Mouse (Mus musculus): ENCODE measurements around the gene Ifitm2. TPM values are rescaled to one million over a fixed set of nuclear protein-coding genes. Genes with fewer than 3 reads are reported as not detected.
A peak's percentile ranks its signal among the peaks of the same experiment; 100 is the strongest.

Ifitm2 gene
- polyA plus RNA-seq, 1 experiment from 2014 or later = 198 TPM

- WGBS = 84% methylated on average over 16 of the region's 16 CpGs
- Histone ChIP-seq H3K36me3 (no peaks in the 10 kb centered on the region; the same call in none of the 2 replicates), H3K4me1 (peaks cover 19% of the 10 kb centered on the region), H3K4me3 (no peak within 1 kb of the TSS), H3K27ac (replicated peaks) (no peak within 1 kb of the TSS), H3K4me2 (replicated peaks) (no peak within 1 kb of the TSS), H3K9ac (replicated peaks) (no peak within 1 kb of the TSS), H3K9me3 (no peaks in the 10 kb centered on the region), H3K27me3 (0 out of 2 replicates have a peak, but pooled peaks cover 4% of the 10 kb centered on the region)
- peak; percentile 35; the same call in 1 of the 2 replicates for ATAC-seq (ENCODE audit: low FRiP score, low read depth)
These were observed 5.8 kb downstream of the Ifitm2 start, which contains the start of gene Ifitm5 for GRCm38 (mm10) chr7:140949824-140950530. TSS of gene Ifitm5 (minus strand) at chr7:140950291.

DNA sequence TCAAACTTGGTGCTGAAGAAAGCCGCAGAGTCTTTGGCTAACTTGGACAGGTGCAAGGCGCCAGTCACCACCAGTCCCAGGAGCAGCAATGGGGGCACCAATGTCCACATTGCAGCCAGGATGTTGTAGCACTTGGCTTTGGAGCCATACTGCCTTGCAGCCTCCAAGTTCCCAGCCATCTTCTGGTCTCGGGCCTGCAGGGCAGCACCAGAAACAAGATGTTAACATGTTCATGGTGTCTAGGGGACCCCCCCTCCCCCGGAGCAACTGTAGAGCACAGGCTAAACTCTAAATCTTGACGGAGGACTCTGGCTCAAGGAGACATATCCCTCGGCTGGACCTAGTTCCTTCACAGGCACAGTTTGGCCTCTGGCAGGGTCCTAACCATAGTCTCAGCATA, 6.5 kb downstream of the Ifitm2 start:
- WGBS = 90% methylated on average over 6 of the region's 6 CpGs
- no peaks in the 10 kb centered on the region for H3K9me3 ChIP-seq
- no peaks in the 10 kb centered on the region; the same call in none of the 2 replicates for H3K36me3 ChIP-seq
- no peaks in the 10 kb centered on the region for H3K27me3 ChIP-seq
- ATAC-seq (ENCODE audit: low FRiP score, low read depth) = no peak
- H3K27ac ChIP-seq (replicated peaks) = no peak overlapping the region
- H3K4me2 ChIP-seq (replicated peaks) = no peak overlapping the region
- peaks cover 15% of the 10 kb centered on the region for H3K4me1 ChIP-seq
- no peak overlapping the region for H3K9ac ChIP-seq (replicated peaks)
- H3K4me3 ChIP-seq = no peak overlapping the region

- 90% methylated on average over 8 of the region's 8 CpGs for WGBS
These were observed 7.6 kb downstream of the Ifitm2 start for GRCm38 (mm10) chr7:140948161-140948560.

DNA sequence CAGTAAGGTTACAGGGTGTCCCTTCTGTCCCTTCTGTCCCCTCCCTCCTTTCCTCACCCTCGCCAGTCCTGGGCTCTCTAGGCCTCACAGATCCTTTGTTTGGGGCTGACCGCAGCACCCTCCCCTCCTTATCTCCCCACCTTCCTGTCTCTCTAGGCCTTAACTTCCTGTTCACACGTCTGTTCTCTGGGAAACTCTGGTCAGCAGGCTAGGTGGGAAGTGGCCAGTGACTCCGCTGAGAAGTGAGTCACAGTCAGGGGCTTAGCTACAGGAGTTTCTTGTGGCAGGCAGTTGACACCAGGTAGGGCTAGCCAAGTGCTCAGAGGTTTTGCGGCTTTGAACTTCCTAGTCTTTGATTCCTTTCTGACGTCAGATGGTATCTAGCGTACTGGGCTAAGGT, 8.8 kb downstream of the Ifitm2 start:
- H3K4me2 ChIP-seq (replicated peaks) = no peak overlapping the region
- no peaks in the 10 kb centered on the region; the same call in none of the 2 replicates for H3K36me3 ChIP-seq
- H3K9me3 ChIP-seq = no peaks in the 10 kb centered on the region
- no peaks in the 10 kb centered on the region for H3K27me3 ChIP-seq
- WGBS = 79% methylated on average over 7 of the region's 7 CpGs
- no peak overlapping the region for H3K9ac ChIP-seq (replicated peaks)
- peaks cover 20% of the 10 kb centered on the region for H3K4me1 ChIP-seq
- no peak overlapping the region for H3K27ac ChIP-seq (replicated peaks)
- ATAC-seq (ENCODE audit: low FRiP score, low read depth) = no peak
- no peak overlapping the region for H3K4me3 ChIP-seq

More at GRCm38 (mm10) chr7:140948161-140948560, 7.6 kb downstream of the Ifitm2 start:
- Histone ChIP-seq H3K36me3 (no peaks in the 10 kb centered on the region; the same call in none of the 2 replicates), H3K27me3 (no peaks in the 10 kb centered on the region), H3K9me3 (no peaks in the 10 kb centered on the region), H3K27ac (replicated peaks) (no peak overlapping the region), H3K4me3 (no peak overlapping the region), H3K4me2 (replicated peaks) (no peak overlapping the region), H3K4me1 (peaks cover 15% of the 10 kb centered on the region), H3K9ac (replicated peaks) (no peak overlapping the region)
- no peak for ATAC-seq (ENCODE audit: low FRiP score, low read depth)

- WGBS = 92% methylated on average over 10 of the region's 10 CpGs
- H3K36me3 ChIP-seq = no peaks in the 10 kb centered on the region; the same call in none of the 2 replicates
- no peak for ATAC-seq (ENCODE audit: low FRiP score, low read depth)
These were observed 9.5 kb downstream of the Ifitm2 start for GRCm38 (mm10) chr7:140946311-140946710.

GRCm38 (mm10) chr7:140945247-140945646, 10.5 kb downstream of the Ifitm2 start:
- no peak overlapping the region for H3K4me2 ChIP-seq (replicated peaks)
- H3K9me3 ChIP-seq = no peaks in the 10 kb centered on the region
- ATAC-seq (ENCODE audit: low FRiP score, low read depth) = no peak
- H3K4me1 ChIP-seq = peaks cover 14% of the 10 kb centered on the region
- no peaks in the 10 kb centered on the region; the same call in none of the 2 replicates for H3K36me3 ChIP-seq
- H3K27ac ChIP-seq (replicated peaks) = no peak overlapping the region
- H3K4me3 ChIP-seq = no peak overlapping the region
- 90% methylated on average over 5 of the region's 5 CpGs for WGBS
- no peak overlapping the region for H3K9ac ChIP-seq (replicated peaks)
- H3K27me3 ChIP-seq = no peaks in the 10 kb centered on the region

More at GRCm38 (mm10) chr7:140946311-140946710, 9.5 kb downstream of the Ifitm2 start:
- Histone ChIP-seq H3K27me3 (no peaks in the 10 kb centered on the region), H3K27ac (replicated peaks) (no peak overlapping the region), H3K4me2 (replicated peaks) (no peak overlapping the region), H3K4me1 (peaks cover 22% of the 10 kb centered on the region), H3K4me3 (no peak overlapping the region), H3K9me3 (no peaks in the 10 kb centered on the region), H3K9ac (replicated peaks) (no peak overlapping the region)

GRCm38 (mm10) chr7:140944236-140944635, 11.6 kb downstream of the Ifitm2 start:
- Histone ChIP-seq H3K27ac (replicated peaks) (no peak overlapping the region), H3K4me3 (no peak overlapping the region), H3K36me3 (no peaks in the 10 kb centered on the region; the same call in none of the 2 replicates), H3K27me3 (no peaks in the 10 kb centered on the region), H3K4me2 (replicated peaks) (no peak overlapping the region), H3K4me1 (peaks cover 17% of the 10 kb centered on the region), H3K9me3 (no peaks in the 10 kb centered on the region), H3K9ac (replicated peaks) (no peak overlapping the region)
- ATAC-seq (ENCODE audit: low FRiP score, low read depth) = no peak
- 93% methylated on average over 7 of the region's 7 CpGs for WGBS

- Histone ChIP-seq H3K36me3 (no peaks in the 10 kb centered on the region; the same call in none of the 2 replicates), H3K4me1 (peaks cover 17% of the 10 kb centered on the region), H3K27me3 (no peaks in the 10 kb centered on the region), H3K9me3 (no peaks in the 10 kb centered on the region), H3K4me2 (replicated peaks) (no peak overlapping the region), H3K9ac (replicated peaks) (no peak overlapping the region), H3K27ac (replicated peaks) (no peak overlapping the region), H3K4me3 (no peak overlapping the region)
- no peak for ATAC-seq (ENCODE audit: low FRiP score, low read depth)
- WGBS = 90% methylated on average over 4 of the region's 4 CpGs
These were observed 12.4 kb downstream of the Ifitm2 start for GRCm38 (mm10) chr7:140943356-140943755.

GRCm38 (mm10) chr7:140942811-140943210, 13.0 kb downstream of the Ifitm2 start:
- 0 out of 2 replicates have a peak, but pooled peaks cover 1% of the 10 kb centered on the region for H3K27me3 ChIP-seq
- no peak overlapping the region for H3K4me2 ChIP-seq (replicated peaks)
- H3K9me3 ChIP-seq = no peaks in the 10 kb centered on the region
- peaks cover 17% of the 10 kb centered on the region for H3K4me1 ChIP-seq
- H3K4me3 ChIP-seq = no peak overlapping the region
- H3K27ac ChIP-seq (replicated peaks) = no peak overlapping the region
- H3K9ac ChIP-seq (replicated peaks) = no peak overlapping the region
- H3K36me3 ChIP-seq = no peaks in the 10 kb centered on the region; the same call in none of the 2 replicates
- WGBS = 90% methylated on average over 10 of the region's 10 CpGs
- ATAC-seq (ENCODE audit: low FRiP score, low read depth) = no peak

- 64% methylated on average over 9 of the region's 9 CpGs for WGBS
- H3K9me3 ChIP-seq = no peaks in the 10 kb centered on the region
- ATAC-seq (ENCODE audit: low FRiP score, low read depth) = peak; percentile 11; the same call in 1 of the 2 replicates
- peak overlapping the region; percentile 54 for H3K4me3 ChIP-seq
- H3K4me1 ChIP-seq = peaks cover 17% of the 10 kb centered on the region
- H3K36me3 ChIP-seq = no peaks in the 10 kb centered on the region; the same call in none of the 2 replicates
- H3K27me3 ChIP-seq = 0 out of 2 replicates have a peak, but pooled peaks cover 4% of the 10 kb centered on the region
- H3K4me2 ChIP-seq (replicated peaks) = peak overlapping the region; percentile 61
- H3K27ac ChIP-seq (replicated peaks) = no peak overlapping the region
- peak overlapping the region; percentile 67 for H3K9ac ChIP-seq (replicated peaks)
These were observed 13.4 kb downstream of the Ifitm2 start for GRCm38 (mm10) chr7:140942341-140942740.

DNA sequence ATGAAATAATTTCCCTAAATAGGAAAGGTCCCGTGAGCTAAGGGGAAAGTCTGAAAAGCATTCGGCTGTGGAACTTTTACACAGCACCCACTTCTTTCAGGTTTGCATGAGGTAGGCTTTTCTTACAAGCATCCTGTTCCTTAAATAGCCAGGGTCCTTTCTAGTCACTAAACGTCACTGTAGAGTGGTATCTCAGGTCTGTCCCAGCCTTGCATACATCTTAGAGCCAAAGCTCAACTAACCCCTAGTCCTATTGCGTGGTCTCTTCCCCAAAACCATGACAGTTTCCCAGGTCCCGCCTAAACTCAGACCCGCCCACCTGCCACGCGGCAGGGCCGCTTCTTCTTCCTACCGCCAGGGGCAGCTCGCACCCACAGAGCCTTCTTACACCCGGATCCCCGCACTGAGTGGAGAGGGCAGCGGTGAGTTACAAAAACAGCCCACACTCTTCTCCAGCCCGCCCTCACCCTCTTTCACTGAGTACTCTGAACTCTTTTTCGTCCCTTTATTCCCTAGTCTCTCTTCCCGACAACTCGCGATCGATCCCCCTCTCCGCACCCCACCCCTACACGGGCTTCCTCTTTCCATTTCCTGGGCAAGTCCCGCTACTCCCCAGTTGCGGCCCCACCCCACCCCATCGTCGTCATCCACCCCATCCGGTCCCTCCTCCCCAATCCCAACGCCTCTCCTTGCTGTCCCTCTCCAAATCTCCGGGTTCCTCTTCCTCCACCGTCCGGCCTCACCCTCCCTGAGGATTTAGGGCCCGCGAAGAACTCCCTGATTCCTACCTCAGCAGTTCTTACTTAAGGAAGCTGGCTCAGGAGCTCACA, 14.3 kb downstream of the Ifitm2 start, which contains the start of gene Pgghg:
Gene Pgghg, plus strand, starts transcription at position 170 of the 830 bp plus-strand sequence.
- 0 out of 2 replicates have a peak within 1 kb of the TSS, but pooled peaks have one; percentile 25 for H3K27ac ChIP-seq (replicated peaks)
- WGBS = 4% methylated on average over 33 of the region's 33 CpGs
- peak; percentile 87 for ATAC-seq (ENCODE audit: low FRiP score, low read depth)

More for the DNA sequence above, 14.3 kb downstream of the Ifitm2 start, which contains the start of gene Pgghg:
- Histone ChIP-seq H3K36me3 (no peaks in the 10 kb centered on the region; the same call in 1 of the 2 replicates), H3K4me2 (replicated peaks) (peak within 1 kb of the TSS; percentile 61), H3K9ac (replicated peaks) (peak within 1 kb of the TSS; percentile 67), H3K4me1 (peaks cover 17% of the 10 kb centered on the region), H3K4me3 (peak within 1 kb of the TSS; percentile 54), H3K9me3 (no peaks in the 10 kb centered on the region), H3K27me3 (0 out of 2 replicates have a peak, but pooled peaks cover 4% of the 10 kb centered on the region)
